Mouse (Mus musculus): ENCODE results near the gene Gm49378.

DNA sequence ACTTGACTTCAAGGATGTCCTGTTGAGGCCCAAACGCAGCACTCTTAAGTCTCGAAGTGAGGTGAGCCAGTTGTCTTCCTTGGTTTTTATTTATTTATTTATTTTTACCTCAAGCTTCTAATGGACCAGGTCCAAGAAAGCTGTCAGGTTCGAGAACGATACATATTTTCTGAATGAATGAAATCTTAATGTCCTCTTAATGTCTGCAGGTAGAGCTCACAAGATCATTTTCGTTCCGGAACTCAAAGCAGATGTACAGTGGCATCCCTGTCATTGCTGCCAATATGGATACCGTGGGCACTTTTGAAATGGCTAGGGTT lies 35.0 kb upstream of the Gm49378 start:
- TF ChIP-seq CTCF (IDR thresholded peaks at IDR 0.05; ENCODE audit: low read depth) (no peak), EP300 (IDR thresholded peaks at IDR 0.05; ENCODE audit: low read depth) (no peak)
